Comparison of ENCODE assay signal across 8 mouse cellular contexts in genomic region chr12:111376826-111377331, GRCm38 (mm10). TPM values are rescaled to one million over a fixed set of nuclear protein-coding genes. Genes with fewer than 3 reads are reported as not detected.
DNase-seq lines count a peak whose midpoint lies in the region; ATAC-seq and TF ChIP-seq lines count a peak whose summit lies in the region.

No protein-coding gene starts in this region.

- no peak for TF ChIP-seq EP300 in liver, embryonic 14.5 days (IDR thresholded peaks at IDR 0.05; ENCODE audit: low read depth)

- WGBS in intestine, postnatal 0 days, result under 1% methylated on average over 45 of the region's 49 CpGs
- WGBS in liver, embryonic 14.5 days (ENCODE audit: insufficient replicate concordance), result under 1% methylated on average over 48 of the region's 49 CpGs

- H3K9ac ChIP-seq in intestine, postnatal 0 days (ENCODE audit: low read depth, low read length), result peak overlapping the region; percentile 97
- peak overlapping the region; percentile 35 for H3K9ac ChIP-seq in liver, embryonic 14.5 days (replicated peaks)

- peak overlapping the region; percentile 40; the same call in 1 of the 2 replicates for H3K4me3 ChIP-seq in G1E (ENCODE audit: low read depth, low read length)
- H3K4me3 ChIP-seq in intestine, postnatal 0 days (ENCODE audit: low read depth, low read length), result peak overlapping the region; percentile 96
- H3K4me3 ChIP-seq in liver, embryonic 14.5 days (ENCODE audit: insufficient read depth in 1 of 2, low read depth in 2 of 2, low read length in 2 of 2), result peak overlapping the region; percentile 65 to 80

- DNase-seq in 3T3-L1 (ENCODE audit: low read depth, low spot score) (peak; percentile 35), G1E (ENCODE audit: low spot score) (no peak)
- DNase-seq in embryo, embryonic 10 days (ENCODE audit: low spot score), result peak; percentile 59
- DNase-seq in liver, embryonic 14.5 days (ENCODE audit: low read depth in 3 of 3, low spot score in 3 of 3), result no peak
- peak; percentile 66 for DNase-seq in neural tube, embryonic 10.5 days (ENCODE audit: extremely low spot score, low spot score)
- no peak for DNase-seq in thymus, adult 18-20 months

- peaks cover 18% of the 10 kb centered on the region for H3K9me3 ChIP-seq in G1E (replicated peaks)
- no peaks in the 10 kb centered on the region for H3K9me3 ChIP-seq in intestine, postnatal 0 days (ENCODE audit: control insufficient read depth)
- no peaks in the 10 kb centered on the region for H3K9me3 ChIP-seq in liver, embryonic 14.5 days (ENCODE audit: control insufficient read depth, low read length)

- peak overlapping the region; percentile 70 for H3K4me2 ChIP-seq in intestine, postnatal 0 days (replicated peaks; ENCODE audit: low read depth)
- peak overlapping the region; percentile 66 for H3K4me2 ChIP-seq in liver, embryonic 14.5 days (ENCODE audit: low read depth)

- no peaks in the 10 kb centered on the region for H3K4me1 ChIP-seq in G1E (ENCODE audit: insufficient read depth, low read depth, low read length)
- H3K4me1 ChIP-seq in intestine, postnatal 0 days (replicated peaks; ENCODE audit: control insufficient read depth, insufficient read depth, low read length), result peaks cover 10% of the 10 kb centered on the region
- H3K4me1 ChIP-seq in liver, embryonic 14.5 days (replicated peaks; ENCODE audit: control insufficient read depth in 2 of 2, insufficient read depth in 2 of 2, low read length in 1 of 2), result peaks cover 0 to 6% of the 10 kb centered on the region in 2 experiments; a peak in 2 of 4 replicates

- peaks cover 6% of the 10 kb centered on the region; the same call in 1 of the 2 replicates for H3K27me3 ChIP-seq in G1E (ENCODE audit: insufficient read depth, low read length)
- no peaks in the 10 kb centered on the region for H3K27me3 ChIP-seq in intestine, postnatal 0 days (replicated peaks; ENCODE audit: control insufficient read depth, insufficient read depth, low read length)
- H3K27me3 ChIP-seq in liver, embryonic 14.5 days (ENCODE audit: control insufficient read depth, insufficient read depth, low read length), result peaks cover 42% of the 10 kb centered on the region

- ATAC-seq in G1E (ENCODE audit: extremely low read depth, insufficient number of reproducible peaks, low FRiP score, poor library complexity, severe bottlenecking), result no peak
- peak; percentile 18; the same call in 1 of the 2 replicates for ATAC-seq in granulocyte monocyte progenitor cell, adult 5-6 weeks (replicated peaks; ENCODE audit: poor library complexity, severe bottlenecking)
- ATAC-seq in intestine, postnatal 0 days, result peak; percentile 37
- peak; percentile 19 for ATAC-seq in liver, embryonic 14.5 days (ENCODE audit: insufficient read depth)

- H3K36me3 ChIP-seq in G1E (replicated peaks), result no peaks in the 10 kb centered on the region
- H3K36me3 ChIP-seq in intestine, postnatal 0 days (ENCODE audit: control insufficient read depth, insufficient read depth), result no peaks in the 10 kb centered on the region
- no peaks in the 10 kb centered on the region for H3K36me3 ChIP-seq in liver, embryonic 14.5 days (replicated peaks; ENCODE audit: control insufficient read depth, insufficient read depth, low read depth)

- TF ChIP-seq CTCF in G1E (IDR thresholded peaks at IDR 0.05; ENCODE audit: low read depth, low read length), result no peak
- TF ChIP-seq CTCF in intestine, postnatal 0 days (IDR thresholded peaks at IDR 0.05; ENCODE audit: low read depth), result no peak
- TF ChIP-seq CTCF in liver, embryonic 14.5 days (IDR thresholded peaks at IDR 0.05; ENCODE audit: low read depth), result no peak

- H3K27ac ChIP-seq in intestine, postnatal 0 days (ENCODE audit: low read depth, low read length), result peak overlapping the region; percentile 100
- no peak overlapping the region for H3K27ac ChIP-seq in liver, embryonic 14.5 days

RNA-seq across cellular contexts. Expression of gene Cdc42bpb, which starts 0.6 kb away (rescaled TPM):
- not detected in 2 replicates for total RNA-seq in G1E (2014; fragmentation: Nextera tagmentation)
- not detected in 2 replicates for total RNA-seq in G1E (2017)
- polyA plus RNA-seq in G1E (2012), result not detected in 2 replicates
- total RNA-seq in granulocyte monocyte progenitor cell, adult 5-6 weeks (2014; fragmentation: Nextera tagmentation), result 5.6 and 8.1 TPM in 2 replicates
- total RNA-seq in granulocyte monocyte progenitor cell, adult 5-6 weeks (2017), result 4.8 and 8.6 TPM in 2 replicates
- polyA plus RNA-seq in intestine, postnatal 0 days (2015; fragmentation: Nextera tagmentation; extraction: Ambion mirVana), result 26.4 and 27.2 TPM in 2 replicates
- polyA plus RNA-seq in liver, embryonic 14.5 days (2012; rRNA removed), result 22.5 and 23.2 TPM in 2 replicates
- polyA plus RNA-seq in liver, embryonic 14.5 days (2014; fragmentation: Nextera tagmentation; extraction: Ambion mirVana), result 5.3 and 6.6 TPM in 2 replicates

RNA-seq across cellular contexts. Expression of gene Lbhd2, which starts 29.7 kb away (rescaled TPM):
- total RNA-seq in G1E (2014; fragmentation: Nextera tagmentation), result not detected in 2 replicates
- not detected in 2 replicates for total RNA-seq in G1E (2017)
- polyA plus RNA-seq in G1E (2012), result not detected in 2 replicates
- not detected in 2 replicates for total RNA-seq in granulocyte monocyte progenitor cell, adult 5-6 weeks (2014; fragmentation: Nextera tagmentation)
- total RNA-seq in granulocyte monocyte progenitor cell, adult 5-6 weeks (2017), result not detected in 2 replicates
- polyA plus RNA-seq in intestine, postnatal 0 days (2015; fragmentation: Nextera tagmentation; extraction: Ambion mirVana), result 2.2 and 2.8 TPM in 2 replicates
- polyA plus RNA-seq in liver, embryonic 14.5 days (2012; rRNA removed), result not detected in 2 replicates
- polyA plus RNA-seq in liver, embryonic 14.5 days (2014; fragmentation: Nextera tagmentation; extraction: Ambion mirVana), result 0.15 and 0.21 TPM in 2 replicates

RNA-seq across cellular contexts. Expression of gene Exoc3l4, which starts 39.9 kb away (rescaled TPM):
- total RNA-seq in G1E (2014; fragmentation: Nextera tagmentation) (not detected in 2 replicates), G1E (2017) (0.27 TPM in 1 of 2 replicates, not detected in the other)
- not detected in 2 replicates for polyA plus RNA-seq in G1E (2012)
- total RNA-seq in granulocyte monocyte progenitor cell, adult 5-6 weeks (2014; fragmentation: Nextera tagmentation), result not detected in 2 replicates
- 0.26 TPM in 1 of 2 replicates, not detected in the other for total RNA-seq in granulocyte monocyte progenitor cell, adult 5-6 weeks (2017)
- polyA plus RNA-seq in intestine, postnatal 0 days (2015; fragmentation: Nextera tagmentation; extraction: Ambion mirVana), result 163 and 172 TPM in 2 replicates
- polyA plus RNA-seq in liver, embryonic 14.5 days (2012; rRNA removed), result 18.1 and 20.1 TPM in 2 replicates
- 15.8 and 19.3 TPM in 2 replicates for polyA plus RNA-seq in liver, embryonic 14.5 days (2014; fragmentation: Nextera tagmentation; extraction: Ambion mirVana)

Comparison
In these comparisons a context has a peak if more than half of its experiments do, and no peak if none do; other contexts are left out.
1. DNase-seq: peak in 3T3-L1 (single experiment), embryo, embryonic 10 days (single experiment) and neural tube, embryonic 10.5 days (single experiment); none in G1E (single experiment), liver, embryonic 14.5 days (0 of 3) and thymus, adult 18-20 months (0 of 2).
2. H3K4me3 ChIP-seq: peak in every context shown above with its lines; median percentile 96 in intestine, postnatal 0 days; 72 in liver, embryonic 14.5 days; 40 in G1E.
3. RNA of gene Exoc3l4, which starts 39.9 kb away (polyA plus RNA-seq): 163 to 172 TPM in intestine, postnatal 0 days and 15.8 to 20.1 TPM in liver, embryonic 14.5 days; not detected in G1E; every median in the first group is over 10 times any median in the second.